In the genomic region with DNA sequence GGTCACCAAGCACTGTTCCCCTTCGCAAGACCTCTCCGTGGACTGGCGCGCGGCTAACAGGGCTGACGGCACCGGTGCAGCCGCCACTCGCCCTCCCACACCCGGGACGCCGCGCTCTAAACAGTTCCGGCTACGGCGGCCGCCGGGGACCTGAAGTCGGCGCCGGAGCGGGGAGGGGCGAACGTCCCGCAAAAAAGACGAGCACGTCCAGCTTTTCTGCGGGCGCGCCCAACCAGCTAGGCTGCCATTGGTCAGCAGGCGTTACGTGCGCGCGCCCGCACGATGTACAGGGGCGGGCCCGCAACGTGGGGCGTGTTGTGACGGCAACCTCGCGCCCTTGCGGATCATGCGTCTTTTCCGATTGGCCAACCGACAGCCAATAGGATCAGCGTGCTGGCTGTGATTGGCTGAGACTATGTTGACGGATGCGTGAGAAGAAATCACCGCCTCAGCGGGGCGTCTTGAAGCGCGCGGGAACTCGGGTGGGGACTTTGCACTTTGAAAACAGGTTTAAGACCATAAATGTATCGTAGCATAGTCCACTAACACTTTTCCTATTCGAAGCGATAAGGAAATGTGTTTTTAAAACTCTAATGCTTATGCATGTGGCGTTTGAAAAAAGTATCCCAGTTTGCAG, we compare ENCODE assay signal across 7 mouse cellular contexts. TPM values are rescaled to one million over a fixed set of nuclear protein-coding genes. Genes with fewer than 3 reads are reported as not detected.
DNase-seq lines count a peak whose midpoint lies in the region; ATAC-seq lines count a peak whose summit lies in the region.

A gene (minus strand): TSS at position 134 of the 637 bp plus-strand sequence.
A gene (plus strand): TSS at position 431 of the 637 bp plus-strand sequence.

- peak within 1 kb of the TSS; percentile 94 for H3K9ac ChIP-seq in intestine, embryonic 16.5 days (ENCODE audit: low read depth, low read length)
- H3K9ac ChIP-seq in midbrain, embryonic 11.5 days (ENCODE audit: low read length): peak within 1 kb of the TSS; percentile 99

- H3K4me2 ChIP-seq in intestine, embryonic 16.5 days (ENCODE audit: low read depth, low read length): peak within 1 kb of the TSS; percentile 85
- H3K4me2 ChIP-seq in midbrain, embryonic 11.5 days: peak within 1 kb of the TSS; percentile 91

- ATAC-seq in intestine, embryonic 16.5 days: peak; percentile 99
- peak; percentile 98 for ATAC-seq in midbrain, embryonic 11.5 days (ENCODE audit: low FRiP score)

- H3K9me3 ChIP-seq in intestine, embryonic 16.5 days (ENCODE audit: control insufficient read depth, low read length): no peaks in the 10 kb centered on the region
- no peaks in the 10 kb centered on the region for H3K9me3 ChIP-seq in midbrain, embryonic 11.5 days (ENCODE audit: control insufficient read depth, low read length)

- peak; percentile 99 for DNase-seq in adrenal gland, adult 8-10 months
- DNase-seq in embryo, embryonic 9.5 days (ENCODE audit: extremely low spot score): peak; percentile 97
- DNase-seq in gastrocnemius, postnatal 4 days (ENCODE audit: low spot score in 2 of 2): peak; percentile 95 to 99
- peak; percentile 99 to 100 for DNase-seq in left cerebral cortex, postnatal 36 days (ENCODE audit: low spot score in 2 of 2)
- DNase-seq in midbrain, embryonic 11.5 days (ENCODE audit: low spot score, missing footprints): peak; percentile 100
- DNase-seq in skeletal muscle tissue, adult 2 months (ENCODE audit: low read depth, low spot score): peak; percentile 97

- H3K27ac ChIP-seq in intestine, embryonic 16.5 days (ENCODE audit: low read length): peak within 1 kb of the TSS; percentile 90
- peak within 1 kb of the TSS; percentile 74 for H3K27ac ChIP-seq in midbrain, embryonic 11.5 days (ENCODE audit: low read depth, low read length)

- H3K27me3 ChIP-seq in intestine, embryonic 16.5 days (replicated peaks; ENCODE audit: control insufficient read depth, insufficient read depth, low read length): no peaks in the 10 kb centered on the region
- no peaks in the 10 kb centered on the region for H3K27me3 ChIP-seq in midbrain, embryonic 11.5 days (ENCODE audit: control insufficient read depth, insufficient read depth, low read length)

- peaks cover 9% of the 10 kb centered on the region for H3K4me1 ChIP-seq in intestine, embryonic 16.5 days (ENCODE audit: control insufficient read depth, insufficient read depth, low read length)
- peaks cover 11% of the 10 kb centered on the region; the same call in 1 of the 2 replicates for H3K4me1 ChIP-seq in midbrain, embryonic 11.5 days (ENCODE audit: control insufficient read depth, insufficient read depth, low read length)

- 0 out of 2 replicates have a peak, but pooled peaks cover 7% of the 10 kb centered on the region for H3K36me3 ChIP-seq in intestine, embryonic 16.5 days (ENCODE audit: control insufficient read depth, insufficient read depth, low read length)
- H3K36me3 ChIP-seq in midbrain, embryonic 11.5 days (ENCODE audit: control insufficient read depth, insufficient read depth, low read length): peaks cover 7% of the 10 kb centered on the region

- intact Hi-C loops in left cerebral cortex, postnatal 36 days (cut with DNase I): loop anchor here (5.0 kb wide), 1 partner anchor 78 kb away; a partner anchor contains a TSS

- H3K4me3 ChIP-seq in intestine, embryonic 16.5 days (ENCODE audit: low read length): peak within 1 kb of the TSS; percentile 99
- H3K4me3 ChIP-seq in midbrain, embryonic 11.5 days (ENCODE audit: low read depth, low read length): peak within 1 kb of the TSS; percentile 99

- under 1% methylated on average over 62 of the region's 62 CpGs for WGBS in intestine, embryonic 16.5 days
- WGBS in midbrain, embryonic 11.5 days: under 1% methylated on average over 62 of the region's 62 CpGs

RNA-seq across cellular contexts. Expression of the first gene that starts in this region (rescaled TPM):
- total RNA-seq in adrenal gland, adult 8-10 months (2022): 10 to 100 TPM; 22.0 to 33.2 (median 25.4) TPM
- 10 to 100 TPM; 13.9 to 14.9 TPM for total RNA-seq in gastrocnemius, postnatal 4 days (2021)
- polyA plus RNA-seq in intestine, embryonic 16.5 days (2015; fragmentation: Nextera tagmentation; extraction: Ambion mirVana): 3.1 and 3.3 TPM in 2 replicates
- 10 to 100 TPM; 28.6 to 29.0 TPM for total RNA-seq in left cerebral cortex, postnatal 36 days (2021)
- polyA plus RNA-seq in midbrain, embryonic 11.5 days (2014; fragmentation: Nextera tagmentation; extraction: Ambion mirVana): 10.8 and 11.2 TPM in 2 replicates

RNA-seq across cellular contexts. Expression of the second gene that starts in this region (rescaled TPM):
- 10 to 100 TPM; 31.7 to 45.0 (median 38.1) TPM for total RNA-seq in adrenal gland, adult 8-10 months (2022)
- 10 to 100 TPM in 1 of 2 experiments, 1 to 10 TPM in 1; 9.0 to 10.1 TPM for total RNA-seq in gastrocnemius, postnatal 4 days (2021)
- 12.7 and 12.9 TPM in 2 replicates for polyA plus RNA-seq in intestine, embryonic 16.5 days (2015; fragmentation: Nextera tagmentation; extraction: Ambion mirVana)
- 10 to 100 TPM; 18.6 to 25.5 TPM for total RNA-seq in left cerebral cortex, postnatal 36 days (2021)
- 20.9 and 21.2 TPM in 2 replicates for polyA plus RNA-seq in midbrain, embryonic 11.5 days (2014; fragmentation: Nextera tagmentation; extraction: Ambion mirVana)

Comparison
In these comparisons a context has a peak if more than half of its experiments do, and no peak if none do; other contexts are left out.
1. Peak in every context shown above with its lines: DNase-seq, ATAC-seq, H3K4me3 ChIP-seq and H3K27ac ChIP-seq.